Mouse (Mus musculus) megakaryocyte, embryonic 14.5 days (primary cell): ENCODE results near the gene Olfr111.

Experiments
- FLI1 ChIP-seq: IDR thresholded peaks from 2 replicates; pipeline ENCODE4 v1.6.1; 2012; ENCODE audit warnings: low read length, inconsistent platforms, mixed read lengths
- GATA1 ChIP-seq: IDR thresholded peaks from 3 replicates; pipeline ENCODE4 v1.6.1; 2012; ENCODE audit warnings: mixed read lengths, low read length, inconsistent platforms, borderline replicate concordance

DNA sequence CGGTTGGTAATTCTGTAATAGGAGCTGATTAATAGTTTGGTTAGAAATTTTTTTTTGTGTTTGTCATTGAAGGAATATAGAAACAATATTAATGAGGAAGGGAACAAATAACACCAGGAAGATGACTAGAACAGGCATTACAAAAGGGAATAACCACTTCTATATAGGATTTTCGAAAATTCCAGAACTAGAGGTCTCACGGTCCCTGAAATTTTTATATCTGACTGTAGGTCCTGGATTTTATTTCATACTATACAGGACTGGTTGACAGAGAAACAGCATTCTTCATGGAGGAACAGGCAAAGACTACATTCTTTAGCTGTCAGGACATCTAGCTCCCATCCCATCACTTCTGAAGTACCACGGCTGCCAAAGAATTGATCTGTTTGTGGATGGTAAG, at the start of gene Olfr111:
- TF ChIP-seq GATA1 (no peak), FLI1 (no peak)
